ENCODE assay signal across 11 mouse cellular contexts in genomic region chr11:97829913-97830476, GRCm38 (mm10). TPM values are rescaled to one million over a fixed set of nuclear protein-coding genes. Genes with fewer than 3 reads are reported as not detected.
DNase-seq lines count a peak whose midpoint lies in the region; ATAC-seq lines count a peak whose summit lies in the region.
"Had no signal": no experiment of that assay in that cellular context is flagged by ENCODE, and none has a peak within 500 bp of the region (broad histone marks: within the 10 kb centered on the region; RNA-seq: fewer than 3 reads in every experiment).

No protein-coding gene starts in this region.

- WGBS in heart, embryonic 15.5 days: 80% methylated on average over 12 of the region's 12 CpGs
- WGBS in heart, embryonic 11.5 days (ENCODE audit: insufficient replicate concordance): 83% methylated on average over 12 of the region's 12 CpGs
- WGBS in liver, embryonic 16.5 days (ENCODE audit: insufficient replicate concordance): 32% methylated on average over 12 of the region's 12 CpGs
- 90% methylated on average over 12 of the region's 12 CpGs for WGBS in forebrain, embryonic 16.5 days

- DNase-seq in 416B (ENCODE audit: low read depth): peak; percentile 97
- DNase-seq in ES-E14 (ENCODE audit: low read depth, low spot score): no peak
- DNase-seq in MN1 (ENCODE audit: low spot score): no peak
- DNase-seq: thymus, postnatal 25 days had no signal

- H3K4me2 ChIP-seq in heart, embryonic 15.5 days: no peak overlapping the region
- H3K4me2 ChIP-seq in heart, embryonic 11.5 days: no peak overlapping the region
- H3K4me2 ChIP-seq in liver, embryonic 16.5 days (ENCODE audit: low read depth, low read length): no peak overlapping the region
- H3K4me2 ChIP-seq in forebrain, embryonic 16.5 days (ENCODE audit: low read length): no peak overlapping the region

- H3K4me3 ChIP-seq in heart, embryonic 15.5 days: no peak overlapping the region
- no peak overlapping the region for H3K4me3 ChIP-seq in heart, embryonic 11.5 days (ENCODE audit: low read depth, low read length)
- no peak overlapping the region for H3K4me3 ChIP-seq in ES-E14 (ENCODE audit: insufficient read depth in 1 of 2, low read depth in 1 of 2, low read length in 2 of 2, poor library complexity in 1 of 2, severe bottlenecking in 1 of 2)
- H3K4me3 ChIP-seq in liver, embryonic 16.5 days (ENCODE audit: low read depth, low read length): no peak overlapping the region
- H3K4me3 ChIP-seq in forebrain, embryonic 16.5 days (replicated peaks; ENCODE audit: low read length): no peak overlapping the region
- H3K4me3 ChIP-seq: erythroblast, embryonic 14.5 days had no signal

- ATAC-seq in heart, embryonic 15.5 days (replicated peaks; ENCODE audit: insufficient number of reproducible peaks, insufficient read depth, low FRiP score, low read depth): no peak
- ATAC-seq in heart, embryonic 11.5 days (replicated peaks; ENCODE audit: insufficient number of reproducible peaks, low FRiP score, low TSS enrichment): no peak
- peak; percentile 9; the same call in 1 of the 2 replicates for ATAC-seq in liver, embryonic 16.5 days (ENCODE audit: low read depth)
- ATAC-seq in erythroid progenitor cell, adult 5-6 weeks (replicated peaks; ENCODE audit: low FRiP score, poor library complexity, severe bottlenecking): no peak
- no peak for ATAC-seq in forebrain, embryonic 16.5 days

- peak overlapping the region; percentile 26; the same call in 1 of the 2 replicates for H3K27ac ChIP-seq in heart, embryonic 15.5 days
- no peak overlapping the region for H3K27ac ChIP-seq in heart, embryonic 11.5 days (ENCODE audit: low read depth, low read length)
- H3K27ac ChIP-seq in ES-E14 (ENCODE audit: insufficient read depth, low read depth, low read length, poor library complexity, severe bottlenecking): peak overlapping the region; percentile 41; the same call in 1 of the 2 replicates
- H3K27ac ChIP-seq in liver, embryonic 16.5 days (ENCODE audit: low read length): peak overlapping the region; percentile 75; the same call in 1 of the 2 replicates
- H3K27ac ChIP-seq in forebrain, embryonic 16.5 days (ENCODE audit: low read length): no peak overlapping the region

- peaks cover 37% of the 10 kb centered on the region for H3K36me3 ChIP-seq in heart, embryonic 15.5 days
- H3K36me3 ChIP-seq in heart, embryonic 11.5 days (ENCODE audit: control insufficient read depth, insufficient read depth, low read length): peaks cover 19% of the 10 kb centered on the region; the same call in 1 of the 2 replicates
- peaks cover 57% of the 10 kb centered on the region for H3K36me3 ChIP-seq in ES-E14 (ENCODE audit: control insufficient read depth, insufficient read depth, low read length, poor library complexity, severe bottlenecking)
- H3K36me3 ChIP-seq in liver, embryonic 16.5 days (ENCODE audit: control insufficient read depth, insufficient read depth): peaks cover 16% of the 10 kb centered on the region
- H3K36me3 ChIP-seq in forebrain, embryonic 16.5 days (ENCODE audit: control insufficient read depth, insufficient read depth): peaks cover 17% of the 10 kb centered on the region; the same call in 1 of the 2 replicates

- H3K27me3 ChIP-seq in heart, embryonic 15.5 days: no peaks in the 10 kb centered on the region
- no peaks in the 10 kb centered on the region for H3K27me3 ChIP-seq in heart, embryonic 11.5 days (ENCODE audit: control insufficient read depth, insufficient read depth, low read length)
- no peaks in the 10 kb centered on the region for H3K27me3 ChIP-seq in liver, embryonic 16.5 days (ENCODE audit: control insufficient read depth, insufficient read depth, low read depth, low read length)
- H3K27me3 ChIP-seq in forebrain, embryonic 16.5 days (replicated peaks; ENCODE audit: control insufficient read depth, insufficient read depth, low read length): no peaks in the 10 kb centered on the region

- in situ Hi-C loops in ES-E14 (cut with MboI; ENCODE audit: low sequenced_read_pairs in 2 of 2, unreplicated experiment in 2 of 2): no loop called here

- peaks cover 5% of the 10 kb centered on the region; the same call in 1 of the 2 replicates for H3K4me1 ChIP-seq in heart, embryonic 15.5 days (replicated peaks)
- H3K4me1 ChIP-seq in heart, embryonic 11.5 days (ENCODE audit: control insufficient read depth, insufficient read depth, low read length): no peaks in the 10 kb centered on the region
- H3K4me1 ChIP-seq in ES-E14 (ENCODE audit: control insufficient read depth in 2 of 2, insufficient read depth in 2 of 2, low read length in 2 of 2, poor library complexity in 1 of 2): peaks cover 6 to 39% of the 10 kb centered on the region in 2 experiments; a peak in 3 of 4 replicates
- peaks cover 5% of the 10 kb centered on the region for H3K4me1 ChIP-seq in liver, embryonic 16.5 days (ENCODE audit: control insufficient read depth, low read depth, low read length)
- H3K4me1 ChIP-seq in forebrain, embryonic 16.5 days (replicated peaks; ENCODE audit: control insufficient read depth, insufficient read depth, low read length): no peaks in the 10 kb centered on the region

- no peaks in the 10 kb centered on the region for H3K9me3 ChIP-seq in heart, embryonic 15.5 days (replicated peaks)
- H3K9me3 ChIP-seq in heart, embryonic 11.5 days (replicated peaks; ENCODE audit: control insufficient read depth, low read length): no peaks in the 10 kb centered on the region
- H3K9me3 ChIP-seq in ES-E14 (ENCODE audit: control insufficient read depth, insufficient read depth, low read depth, low read length): no peaks in the 10 kb centered on the region
- H3K9me3 ChIP-seq in liver, embryonic 16.5 days (replicated peaks; ENCODE audit: control insufficient read depth, low read length): no peaks in the 10 kb centered on the region
- H3K9me3 ChIP-seq in forebrain, embryonic 16.5 days (ENCODE audit: control insufficient read depth, low read length): no peaks in the 10 kb centered on the region

- no peak overlapping the region for H3K9ac ChIP-seq in heart, embryonic 15.5 days
- no peak overlapping the region for H3K9ac ChIP-seq in heart, embryonic 11.5 days (ENCODE audit: low read depth, low read length)
- H3K9ac ChIP-seq in ES-E14 (ENCODE audit: insufficient read depth, low read depth, low read length, poor library complexity, severe bottlenecking): 0 out of 2 replicates have a peak overlapping the region, but pooled peaks have one; percentile 23
- H3K9ac ChIP-seq in liver, embryonic 16.5 days (ENCODE audit: low read depth, low read length): no peak overlapping the region
- no peak overlapping the region for H3K9ac ChIP-seq in forebrain, embryonic 16.5 days (replicated peaks; ENCODE audit: low read depth, low read length)

RNA-seq across cellular contexts. Expression of gene B230217C12Rik, which starts 10.6 kb away (rescaled TPM):
- 2.9 and 3.4 TPM in 2 replicates for polyA plus RNA-seq in heart, embryonic 15.5 days (2015; fragmentation: Nextera tagmentation; extraction: Ambion mirVana)
- polyA plus RNA-seq in heart, embryonic 11.5 days (2014; fragmentation: Nextera tagmentation; extraction: Ambion mirVana): 8.2 and 8.3 TPM in 2 replicates
- 3.0 and 4.1 TPM in 2 replicates for total RNA-seq in ES-E14 (2012; rRNA removed)
- 0.19 and 0.36 TPM in 2 replicates for polyA plus RNA-seq in liver, embryonic 16.5 days (2015; fragmentation: Nextera tagmentation; extraction: Ambion mirVana)
- not detected in 2 replicates for total RNA-seq in erythroid progenitor cell, adult 5-6 weeks (2015; ENCODE audit: low replicate concordance)
- total RNA-seq in erythroid progenitor cell, adult 5-6 weeks (2017; ENCODE audit: low replicate concordance): not detected in 2 replicates
- polyA plus RNA-seq in forebrain, embryonic 16.5 days (2015; fragmentation: Nextera tagmentation; extraction: Ambion mirVana): 21.1 and 24.1 TPM in 2 replicates
- polyA plus RNA-seq: erythroblast, embryonic 14.5 days had no signal

RNA-seq across cellular contexts. Expression of gene Lasp1, which starts 31.2 kb away (rescaled TPM):
- polyA plus RNA-seq in heart, embryonic 15.5 days (2015; fragmentation: Nextera tagmentation; extraction: Ambion mirVana): 40.3 and 65.5 TPM in 2 replicates
- polyA plus RNA-seq in heart, embryonic 11.5 days (2014; fragmentation: Nextera tagmentation; extraction: Ambion mirVana): 30.0 and 37.5 TPM in 2 replicates
- total RNA-seq in ES-E14 (2012; rRNA removed): 108 and 147 TPM in 2 replicates
- polyA plus RNA-seq in liver, embryonic 16.5 days (2015; fragmentation: Nextera tagmentation; extraction: Ambion mirVana): 32.3 and 38.3 TPM in 2 replicates
- total RNA-seq in erythroid progenitor cell, adult 5-6 weeks (2015; ENCODE audit: low replicate concordance): 28.9 and 33.5 TPM in 2 replicates
- 14.8 and 57.0 TPM in 2 replicates for total RNA-seq in erythroid progenitor cell, adult 5-6 weeks (2017; ENCODE audit: low replicate concordance)
- polyA plus RNA-seq in forebrain, embryonic 16.5 days (2015; fragmentation: Nextera tagmentation; extraction: Ambion mirVana): 140 and 159 TPM in 2 replicates

RNA-seq across cellular contexts. Expression of gene Rpl23, which starts 47.8 kb away (rescaled TPM):
- 286 and 399 TPM in 2 replicates for polyA plus RNA-seq in heart, embryonic 15.5 days (2015; fragmentation: Nextera tagmentation; extraction: Ambion mirVana)
- 461 and 517 TPM in 2 replicates for polyA plus RNA-seq in heart, embryonic 11.5 days (2014; fragmentation: Nextera tagmentation; extraction: Ambion mirVana)
- total RNA-seq in ES-E14 (2012; rRNA removed): 1,213 and 1,430 TPM in 2 replicates
- 232 and 261 TPM in 2 replicates for polyA plus RNA-seq in liver, embryonic 16.5 days (2015; fragmentation: Nextera tagmentation; extraction: Ambion mirVana)
- total RNA-seq in erythroid progenitor cell, adult 5-6 weeks (2015; ENCODE audit: low replicate concordance): 324 and 337 TPM in 2 replicates
- 331 and 402 TPM in 2 replicates for total RNA-seq in erythroid progenitor cell, adult 5-6 weeks (2017; ENCODE audit: low replicate concordance)
- 298 and 306 TPM in 2 replicates for polyA plus RNA-seq in forebrain, embryonic 16.5 days (2015; fragmentation: Nextera tagmentation; extraction: Ambion mirVana)

RNA-seq across cellular contexts. Expression of gene Fbxo47, which starts 54.0 kb away (rescaled TPM):
- polyA plus RNA-seq in heart, embryonic 15.5 days (2015; fragmentation: Nextera tagmentation; extraction: Ambion mirVana): 0.72 and 0.82 TPM in 2 replicates
- polyA plus RNA-seq in heart, embryonic 11.5 days (2014; fragmentation: Nextera tagmentation; extraction: Ambion mirVana): 0.66 and 1.3 TPM in 2 replicates
- total RNA-seq in ES-E14 (2012; rRNA removed): 2.2 and 4.1 TPM in 2 replicates
- 0.39 TPM in 2 replicates for polyA plus RNA-seq in liver, embryonic 16.5 days (2015; fragmentation: Nextera tagmentation; extraction: Ambion mirVana)
- total RNA-seq in erythroid progenitor cell, adult 5-6 weeks (2015; ENCODE audit: low replicate concordance): not detected in 2 replicates
- 0.61 and 0.64 TPM in 2 replicates for total RNA-seq in erythroid progenitor cell, adult 5-6 weeks (2017; ENCODE audit: low replicate concordance)
- polyA plus RNA-seq in forebrain, embryonic 16.5 days (2015; fragmentation: Nextera tagmentation; extraction: Ambion mirVana): 0.63 and 0.68 TPM in 2 replicates
- polyA plus RNA-seq: erythroblast, embryonic 14.5 days had no signal

RNA-seq across cellular contexts. Expression of gene 1700001P01Rik, which starts 54.3 kb away (rescaled TPM):
- polyA plus RNA-seq in heart, embryonic 15.5 days (2015; fragmentation: Nextera tagmentation; extraction: Ambion mirVana): 0.21 and 0.32 TPM in 2 replicates
- 0.38 TPM in 1 of 2 replicates, not detected in the other for polyA plus RNA-seq in heart, embryonic 11.5 days (2014; fragmentation: Nextera tagmentation; extraction: Ambion mirVana)
- 2.3 TPM in 2 replicates for total RNA-seq in ES-E14 (2012; rRNA removed)
- polyA plus RNA-seq in liver, embryonic 16.5 days (2015; fragmentation: Nextera tagmentation; extraction: Ambion mirVana): not detected in 2 replicates
- total RNA-seq in erythroid progenitor cell, adult 5-6 weeks (2015; ENCODE audit: low replicate concordance): not detected in 2 replicates
- total RNA-seq in erythroid progenitor cell, adult 5-6 weeks (2017; ENCODE audit: low replicate concordance): not detected in 2 replicates
- polyA plus RNA-seq in forebrain, embryonic 16.5 days (2015; fragmentation: Nextera tagmentation; extraction: Ambion mirVana): 0.57 and 0.85 TPM in 2 replicates
- total RNA-seq: heart, postnatal 25 days had no signal
- polyA plus RNA-seq: erythroblast, embryonic 14.5 days had no signal

Comparison
In these comparisons a context has a peak if more than half of its experiments do, and no peak if none do; other contexts are left out.
1. H3K27ac ChIP-seq: peak in heart, embryonic 15.5 days (single experiment), ES-E14 (single experiment) and liver, embryonic 16.5 days (single experiment); none in heart, embryonic 11.5 days (single experiment) and forebrain, embryonic 16.5 days (single experiment).